Mouse (Mus musculus): ENCODE measurements around the gene Zhx3. TPM values are rescaled to one million over a fixed set of nuclear protein-coding genes. Genes with fewer than 3 reads are reported as not detected.

The Zhx3 gene
- total RNA-seq, 2 experiments from 2014 or later = 53.3 to 57.6 TPM

DNA sequence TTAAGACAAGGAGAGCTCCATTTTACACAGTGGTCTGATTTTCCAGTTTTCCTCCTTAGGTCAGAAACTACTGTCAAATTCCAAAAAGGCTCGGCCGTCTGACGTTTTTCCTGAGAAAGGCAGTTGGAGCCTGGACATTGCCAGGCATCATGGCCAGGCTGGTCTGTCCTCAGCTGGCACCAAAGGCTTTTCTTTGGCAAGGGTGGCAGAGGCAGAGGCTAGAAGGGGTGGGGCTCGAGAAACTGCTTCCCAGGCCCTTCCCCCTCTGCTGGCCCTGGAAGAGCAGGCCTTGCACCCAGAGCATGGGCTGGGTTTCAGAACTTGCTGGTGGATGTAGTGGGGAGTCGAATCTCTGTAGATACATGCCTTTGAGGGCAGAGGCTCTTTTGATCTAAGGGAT is 9.6 kb upstream of the Zhx3 start:
- DNase-seq = no peak

- no peak for DNase-seq
These were observed 8.8 kb upstream of the Zhx3 start for GRCm38 (mm10) chr2:160881462-160882101.

DNA sequence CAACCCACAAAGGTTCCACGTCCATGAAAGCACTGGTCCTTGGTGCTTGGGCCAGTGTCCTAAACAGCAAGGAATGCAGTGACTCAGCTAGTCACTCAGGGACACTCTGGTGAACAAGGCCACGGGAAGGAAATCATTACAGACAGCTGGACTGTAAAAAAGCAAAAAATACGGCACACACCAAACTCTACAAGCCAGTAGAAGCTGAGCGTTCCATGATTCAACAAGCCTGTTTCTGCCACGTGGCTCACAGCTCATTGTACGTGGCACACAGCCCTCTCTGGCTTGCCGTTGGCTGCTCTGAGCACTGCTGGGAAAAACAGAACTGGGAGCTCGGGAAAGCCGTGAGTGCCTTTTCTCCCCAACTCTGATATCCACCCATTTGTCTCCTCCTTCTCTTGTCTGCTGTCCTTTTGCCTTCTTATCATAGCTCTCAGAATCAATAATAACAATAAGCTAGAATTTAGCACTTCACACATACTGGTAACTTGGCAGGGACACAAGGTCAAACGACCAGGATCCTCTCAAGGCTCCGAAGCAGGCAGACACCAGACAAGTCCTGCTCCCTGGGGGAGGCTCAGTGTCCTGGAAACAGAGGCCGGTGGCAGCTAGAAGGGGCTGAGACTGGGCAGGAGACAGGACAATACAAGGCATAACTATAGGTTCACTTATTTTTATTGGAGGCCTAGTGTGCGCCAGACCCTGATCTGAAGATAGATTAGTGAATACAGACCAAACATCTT is 7.8 kb upstream of the Zhx3 start, which contains the start of gene Lpin3:
TSS of gene Lpin3 (plus strand) at position 218 of the 743 bp plus-strand sequence.
- peak; percentile 63 for DNase-seq

DNA sequence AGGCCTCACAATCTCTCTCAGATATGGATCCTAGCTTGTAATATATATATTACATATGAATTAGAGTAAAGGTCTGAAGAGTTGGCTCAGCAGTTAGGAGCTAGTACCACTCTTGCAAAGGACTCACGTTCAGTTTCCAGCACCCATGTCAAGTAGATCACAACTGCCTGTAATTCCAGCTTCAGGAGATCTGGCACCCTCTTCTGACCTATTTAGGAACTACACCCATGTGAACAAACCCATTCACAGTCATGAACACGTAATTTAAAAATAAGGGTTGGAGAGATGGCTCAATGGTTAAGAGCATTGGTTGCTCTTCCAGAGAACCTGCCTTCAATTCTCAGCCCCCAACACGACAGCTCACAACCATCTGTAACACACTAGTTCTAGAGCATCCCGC is 3.3 kb upstream of the Zhx3 start:
- DNase-seq = no peak

GRCm38 (mm10) chr2:160874231-160874877 is 1.6 kb upstream of the Zhx3 start:
- no peak for DNase-seq

- peak; percentile 84 for DNase-seq
These were observed 403 bp downstream of the Zhx3 start for GRCm38 (mm10) chr2:160872395-160872794.

DNA sequence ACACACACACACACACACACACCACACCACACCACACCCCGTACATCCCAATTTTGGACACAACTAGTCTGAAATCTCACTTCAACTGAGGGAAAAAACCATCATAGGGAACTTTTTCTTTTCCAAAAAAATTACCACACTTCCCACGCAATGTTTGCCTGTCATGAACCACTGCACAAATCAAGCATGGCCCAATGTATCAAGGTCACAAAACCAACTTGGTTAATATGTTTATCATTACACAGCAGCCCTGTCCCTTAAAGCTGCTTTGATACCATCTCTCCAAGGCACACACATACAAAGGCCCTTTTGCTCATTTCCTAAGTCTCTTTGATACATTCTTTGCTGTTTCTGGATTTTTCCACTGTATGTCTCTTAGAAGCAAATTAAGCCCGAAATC is 1.5 kb downstream of the Zhx3 start:
- no peak for DNase-seq

GRCm38 (mm10) chr2:160869446-160869845 is 3.4 kb downstream of the Zhx3 start:
- DNase-seq = no peak

DNA sequence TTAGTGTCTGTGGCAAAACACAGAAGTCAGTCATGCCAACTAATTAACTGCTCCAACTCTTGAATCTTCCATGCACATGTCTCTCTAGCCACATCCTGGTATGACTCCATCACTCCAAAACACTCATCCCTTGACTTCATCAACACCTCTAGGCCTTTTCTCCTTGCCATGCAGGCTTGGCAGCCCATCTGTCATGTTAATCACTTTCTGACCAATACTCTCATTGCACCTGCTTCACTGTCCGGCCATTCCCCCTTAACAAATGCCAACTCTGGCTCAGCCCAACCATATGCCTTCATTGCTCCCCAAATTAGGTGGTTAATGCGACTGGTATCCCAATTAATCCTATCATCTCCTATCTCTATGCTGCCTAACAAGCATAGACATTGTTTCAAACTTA is 7.5 kb downstream of the Zhx3 start:
- no peak for DNase-seq

DNA sequence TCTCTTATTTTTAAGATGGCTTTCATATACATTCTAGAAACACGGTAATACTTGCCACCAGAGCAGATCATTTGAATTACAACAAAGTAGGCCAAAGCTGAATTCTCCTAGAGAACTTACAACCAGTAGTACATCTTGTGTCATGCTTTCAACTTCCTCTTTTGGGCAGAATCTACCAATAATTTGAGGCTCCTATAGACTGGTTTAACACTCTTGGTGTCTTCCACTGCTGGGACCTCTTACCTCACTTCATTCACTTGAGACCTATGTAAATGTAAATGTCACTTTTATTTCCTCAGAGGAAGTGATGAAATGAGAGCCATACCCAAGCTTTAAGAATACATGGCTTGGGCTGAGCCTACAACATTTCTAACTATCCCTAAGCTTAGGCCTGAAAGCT is 8.7 kb downstream of the Zhx3 start:
- no peak for DNase-seq

DNA sequence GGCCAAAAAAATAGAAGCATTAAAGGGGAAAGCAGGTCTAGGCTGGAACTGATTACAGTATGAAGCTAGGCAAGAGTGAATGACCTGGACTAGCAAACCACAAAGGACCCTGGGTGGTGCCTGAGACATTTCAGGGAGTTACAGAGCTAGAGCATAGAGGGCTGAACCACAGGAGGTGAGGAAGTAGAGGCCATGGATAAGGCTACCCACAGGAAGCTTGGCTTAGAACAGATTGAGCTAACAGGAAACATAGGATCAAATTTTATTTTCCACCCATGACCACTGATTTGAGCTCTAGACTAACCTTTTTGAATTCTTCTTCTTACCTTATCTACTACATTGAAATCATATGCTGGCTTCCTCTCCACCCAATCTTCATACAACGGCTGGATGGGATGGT is 12.4 kb downstream of the Zhx3 start:
- no peak for DNase-seq

- no peak for DNase-seq
These were observed 16.3 kb downstream of the Zhx3 start for GRCm38 (mm10) chr2:160856359-160857102.

GRCm38 (mm10) chr2:160854687-160855086 is 18.1 kb downstream of the Zhx3 start:
- DNase-seq = no peak

DNA sequence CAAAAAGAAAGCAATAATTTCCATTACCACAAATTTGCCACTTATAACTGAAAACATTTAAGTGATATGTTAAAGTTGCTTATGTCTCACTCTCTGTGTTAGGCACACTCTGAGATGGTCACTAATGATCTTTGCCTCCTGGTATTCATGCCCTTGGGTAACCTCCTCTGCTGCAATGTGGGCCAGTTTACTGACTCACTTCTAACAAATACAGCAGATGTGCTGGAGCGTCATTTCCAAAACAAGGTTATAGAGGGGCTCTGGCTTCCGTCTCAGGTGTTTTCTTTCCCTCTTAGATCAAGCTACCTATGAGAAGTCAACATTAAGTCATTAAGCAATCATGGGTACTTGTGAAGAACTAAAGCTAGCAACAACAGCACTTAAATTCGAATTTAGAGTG is 22.4 kb downstream of the Zhx3 start:
- no peak for DNase-seq

DNA sequence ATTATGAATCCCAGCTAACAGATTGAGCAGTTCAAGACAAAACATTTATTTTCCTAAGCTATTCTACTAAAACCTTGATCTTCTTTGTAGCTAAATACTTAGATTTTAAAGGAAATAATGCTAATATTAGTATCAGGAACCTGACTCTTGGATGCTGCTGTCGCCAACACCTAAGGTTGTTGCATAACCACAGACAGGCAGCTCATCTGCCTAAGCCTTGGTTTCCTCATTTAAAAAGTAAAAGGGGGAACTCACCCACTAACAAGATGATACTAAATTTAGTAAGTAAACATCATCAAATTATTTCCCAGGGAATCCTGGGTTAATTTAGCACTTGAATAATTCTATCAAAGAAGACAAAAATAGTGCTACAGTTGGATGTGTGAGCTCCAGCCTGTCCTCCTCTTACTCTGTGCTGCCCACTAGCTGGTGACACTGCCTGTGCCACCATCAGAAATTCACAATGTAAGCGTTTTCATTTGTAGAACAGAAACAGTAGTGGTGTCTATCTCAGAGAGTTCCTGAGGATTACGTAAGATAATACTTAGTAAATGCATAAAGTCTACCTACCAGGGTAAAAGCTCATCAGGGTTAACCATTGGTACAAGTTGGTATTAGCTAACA is 23.1 kb downstream of the Zhx3 start:
- no peak for DNase-seq

DNA sequence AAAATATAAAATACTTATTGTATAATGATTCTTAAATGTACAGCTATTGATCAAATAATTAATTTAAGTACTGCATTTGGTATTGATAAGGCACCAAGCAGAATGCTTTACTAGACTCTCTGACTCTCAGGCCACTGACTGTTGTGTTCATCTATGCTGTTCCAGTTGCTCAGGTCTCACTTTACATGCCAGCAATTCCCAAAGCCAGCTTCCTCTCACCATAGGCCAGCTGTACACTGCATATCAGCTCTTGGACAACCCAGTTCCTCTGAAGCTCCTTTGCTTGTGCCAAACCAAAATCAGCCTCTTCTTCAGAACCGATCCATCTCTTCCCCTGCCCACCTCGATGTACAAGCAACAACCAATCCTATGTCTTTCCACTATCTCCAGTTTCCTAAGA is 24.6 kb downstream of the Zhx3 start:
- no peak for DNase-seq

DNA sequence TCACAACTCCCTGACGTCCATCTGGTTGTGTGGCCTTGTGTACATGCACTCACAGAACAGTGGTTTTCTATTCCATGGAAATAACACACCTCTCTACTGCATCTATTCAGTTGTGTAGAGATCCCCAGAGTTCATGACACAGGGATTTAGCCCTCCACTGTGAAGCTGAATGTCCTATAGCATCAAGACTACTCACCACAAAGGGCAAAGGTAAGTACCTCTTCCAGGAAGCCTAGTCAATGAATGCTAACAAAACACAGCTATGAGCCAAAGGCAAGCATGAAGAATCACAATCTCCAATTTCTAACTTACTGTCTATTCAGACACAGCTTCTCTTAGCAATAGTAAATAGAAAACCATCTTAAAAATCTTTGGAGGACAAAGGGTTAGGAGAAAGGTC is 25.1 kb downstream of the Zhx3 start:
- no peak for DNase-seq

- no peak for DNase-seq
These were observed 32.0 kb downstream of the Zhx3 start for GRCm38 (mm10) chr2:160840838-160841237.

DNA sequence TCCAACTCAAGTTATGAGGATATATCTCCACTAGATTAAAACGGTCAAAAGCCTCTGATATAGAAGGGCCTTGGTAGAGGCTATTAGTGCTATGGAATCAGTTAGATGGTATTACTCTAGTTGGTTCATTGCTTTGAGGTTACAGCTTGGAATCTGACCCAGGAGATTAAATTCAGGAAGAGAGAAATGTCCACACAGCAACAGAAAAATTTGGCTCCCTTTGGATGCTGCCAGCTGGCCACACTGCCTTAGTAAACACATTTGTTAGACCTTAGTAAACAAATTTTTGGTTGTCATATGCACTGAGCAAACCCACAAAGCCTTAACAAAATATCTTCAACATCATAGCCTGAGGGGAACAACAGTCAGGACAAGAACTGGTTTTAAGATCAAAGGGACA is 62.0 kb downstream of the Zhx3 start:
- DNase-seq = no peak

DNA sequence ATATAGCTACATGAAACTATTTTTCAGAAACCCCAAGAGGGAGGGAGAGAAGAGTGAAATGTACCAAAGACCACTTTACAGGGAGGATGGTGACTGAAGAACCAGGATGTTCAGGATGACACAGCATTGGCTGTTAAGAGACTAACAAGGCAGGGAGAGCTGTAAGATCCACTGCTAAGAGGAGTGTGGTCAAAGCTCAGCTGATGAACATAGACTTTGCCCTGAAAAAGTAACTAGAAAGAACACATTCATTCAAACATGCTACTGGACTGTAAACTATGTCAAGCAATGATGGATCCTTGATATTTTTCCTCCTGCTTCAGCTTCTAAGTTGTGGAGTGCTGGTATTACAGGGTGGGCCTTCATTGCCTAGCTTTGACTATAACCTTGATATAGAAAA is 62.4 kb downstream of the Zhx3 start:
- DNase-seq = no peak

GRCm38 (mm10) chr2:160806091-160806521 is 66.7 kb downstream of the Zhx3 start:
- DNase-seq = peak; percentile 35

GRCm38 (mm10) chr2:160804794-160805527 is 67.8 kb downstream of the Zhx3 start:
- no peak for DNase-seq
